Mouse (Mus musculus): ENCODE results near the gene Sh3bp5.
"Not testable (repeated sequence)": the region's sequence is repeated elsewhere in the genome, so short reads cannot be mapped to it uniquely, and the experiment has no call there.

The Sh3bp5 gene

DNA sequence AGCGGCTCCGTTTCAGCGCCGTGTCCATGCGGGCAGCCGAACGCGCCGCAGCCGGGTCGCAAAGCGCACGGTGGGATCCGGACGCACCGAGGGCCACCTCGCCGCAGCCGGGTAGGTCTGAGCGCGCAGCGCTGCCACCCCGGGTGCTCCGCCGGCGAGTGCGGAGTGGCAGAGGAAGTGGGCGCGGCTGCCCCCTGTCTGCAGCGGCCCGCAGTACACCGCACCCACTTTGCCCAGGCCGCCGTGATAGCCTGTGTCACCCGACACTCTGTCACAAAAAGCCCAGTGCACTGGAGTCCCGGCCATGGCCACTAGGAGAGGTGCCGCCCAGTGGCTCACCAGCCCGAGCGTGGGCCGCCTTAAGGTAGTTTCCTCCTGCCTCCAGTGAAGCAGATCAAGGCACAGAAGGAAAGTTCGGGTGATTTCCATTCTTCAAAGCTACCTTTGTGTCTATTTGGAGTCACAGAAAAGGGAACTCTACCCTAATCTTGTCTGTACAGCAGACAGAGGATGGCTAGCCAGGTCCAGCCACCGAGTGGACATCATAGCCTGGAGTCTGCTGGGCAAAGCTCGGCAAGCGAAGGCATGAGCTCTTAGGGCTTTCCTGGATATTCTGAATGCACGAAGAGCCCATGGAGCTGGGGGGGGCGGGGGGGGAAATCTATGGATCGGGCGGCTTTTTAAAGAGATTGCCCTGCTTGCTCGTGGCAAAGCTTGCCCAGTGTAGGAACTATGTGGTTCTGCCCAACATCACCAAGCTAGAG is at the start of gene Sh3bp5:
Gene Sh3bp5 (minus strand): TSS at position 149 of the 764 bp plus-strand sequence.
- in situ Hi-C loops (cut with MboI; ENCODE audit: low sequenced_read_pairs): no loop called here

DNA sequence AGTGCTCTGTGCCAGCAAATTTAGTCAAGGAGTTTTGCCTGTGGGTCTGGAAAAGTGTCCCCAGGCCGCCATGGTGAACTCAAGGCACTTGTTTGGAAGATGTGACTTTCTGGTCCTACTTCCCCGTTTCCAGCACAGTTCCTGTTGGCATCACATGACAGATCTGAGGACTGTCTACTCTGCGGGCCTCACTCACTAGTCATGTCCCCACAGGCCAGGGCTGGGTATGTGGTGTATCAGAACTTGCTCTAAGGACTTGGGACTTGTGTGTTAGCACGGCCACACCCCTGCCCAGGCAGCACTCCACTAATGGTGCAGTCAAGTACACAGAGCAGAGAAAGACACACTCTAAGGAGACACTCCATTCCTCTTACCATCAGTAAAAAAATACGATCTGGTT is 46.5 kb upstream of the Sh3bp5 start:
- in situ Hi-C loops (cut with MboI; ENCODE audit: low sequenced_read_pairs): loop anchor here (10.0 kb wide), 1 partner anchor 62 kb away; no protein-coding TSS in a partner anchor

DNA sequence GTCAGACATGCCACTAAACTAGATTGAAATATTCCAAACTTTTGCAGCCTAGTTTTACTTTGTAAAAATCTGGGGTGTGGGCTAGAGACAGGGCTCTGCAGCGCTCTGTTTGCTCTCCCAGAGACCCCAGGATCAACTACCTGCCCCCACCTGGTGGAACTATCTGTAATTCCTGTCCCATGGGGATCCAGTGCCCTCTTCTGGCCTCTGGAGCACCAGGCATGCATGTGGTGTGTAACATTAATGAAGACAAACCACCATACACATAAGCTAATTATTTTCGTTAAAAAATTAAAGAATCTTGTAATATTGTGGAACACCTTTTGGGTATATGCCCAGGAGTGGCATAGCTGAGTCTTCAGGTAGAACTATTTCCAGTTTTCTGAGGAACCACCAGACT is 37.4 kb upstream of the Sh3bp5 start:
- in situ Hi-C loops (cut with MboI; ENCODE audit: low sequenced_read_pairs): no loop called here

GRCm38 (mm10) chr14:31472451-31473061 is 36.7 kb upstream of the Sh3bp5 start:
- in situ Hi-C loops (cut with MboI; ENCODE audit: low sequenced_read_pairs): no loop called here

- in situ Hi-C loops (cut with MboI; ENCODE audit: low sequenced_read_pairs): loop anchor here (5.0 kb wide), 1 partner anchor 82 kb away; no protein-coding TSS in a partner anchor
Observed at GRCm38 (mm10) chr14:31469711-31470110, 33.8 kb upstream of the Sh3bp5 start.

DNA sequence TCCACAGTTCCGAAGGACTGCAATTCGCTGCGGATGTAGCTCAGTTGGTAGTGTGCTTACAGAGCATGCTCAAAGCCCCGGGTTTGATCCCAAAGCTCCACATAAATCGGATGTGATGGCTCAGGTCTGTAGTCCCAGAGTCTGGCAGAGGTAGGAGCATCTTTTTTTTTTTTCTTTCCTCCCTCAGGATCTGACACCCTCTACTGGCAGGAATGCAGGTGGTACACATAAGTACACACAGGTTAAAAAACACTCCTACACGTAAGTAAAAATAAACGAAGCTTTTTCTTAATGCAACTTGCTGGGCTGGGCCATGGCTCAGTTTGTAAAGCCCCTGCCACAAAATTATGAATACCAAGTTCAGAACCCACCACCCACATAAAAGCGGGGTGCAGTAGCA is 28.3 kb upstream of the Sh3bp5 start:
- in situ Hi-C loops (cut with MboI; ENCODE audit: low sequenced_read_pairs): no loop called here

- in situ Hi-C loops (cut with MboI; ENCODE audit: low sequenced_read_pairs): no loop called here
Observed at GRCm38 (mm10) chr14:31462886-31463285, 27.0 kb upstream of the Sh3bp5 start.

GRCm38 (mm10) chr14:31462226-31462625 is 26.3 kb upstream of the Sh3bp5 start:
- in situ Hi-C loops (cut with MboI; ENCODE audit: low sequenced_read_pairs): not testable (repeated sequence)

DNA sequence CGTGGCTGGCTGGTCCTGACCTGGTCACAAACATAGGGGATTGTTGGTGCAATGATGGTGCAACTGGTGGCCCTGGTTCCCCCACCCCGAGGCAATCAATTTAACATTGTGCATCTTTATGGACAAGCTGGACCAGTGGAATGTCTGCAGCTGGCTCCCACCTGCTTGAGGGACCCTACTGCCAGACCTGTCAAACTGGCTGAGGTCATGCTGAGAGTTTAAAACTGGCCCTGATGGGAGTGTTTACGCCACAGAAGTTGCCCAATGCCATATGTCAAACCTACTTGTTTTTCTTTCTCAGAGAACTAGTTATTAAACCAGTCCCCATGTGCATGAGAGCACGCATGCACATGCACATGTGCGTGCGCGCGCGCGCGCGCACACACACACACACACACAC is 22.1 kb upstream of the Sh3bp5 start:
- in situ Hi-C loops (cut with MboI; ENCODE audit: low sequenced_read_pairs): no loop called here

DNA sequence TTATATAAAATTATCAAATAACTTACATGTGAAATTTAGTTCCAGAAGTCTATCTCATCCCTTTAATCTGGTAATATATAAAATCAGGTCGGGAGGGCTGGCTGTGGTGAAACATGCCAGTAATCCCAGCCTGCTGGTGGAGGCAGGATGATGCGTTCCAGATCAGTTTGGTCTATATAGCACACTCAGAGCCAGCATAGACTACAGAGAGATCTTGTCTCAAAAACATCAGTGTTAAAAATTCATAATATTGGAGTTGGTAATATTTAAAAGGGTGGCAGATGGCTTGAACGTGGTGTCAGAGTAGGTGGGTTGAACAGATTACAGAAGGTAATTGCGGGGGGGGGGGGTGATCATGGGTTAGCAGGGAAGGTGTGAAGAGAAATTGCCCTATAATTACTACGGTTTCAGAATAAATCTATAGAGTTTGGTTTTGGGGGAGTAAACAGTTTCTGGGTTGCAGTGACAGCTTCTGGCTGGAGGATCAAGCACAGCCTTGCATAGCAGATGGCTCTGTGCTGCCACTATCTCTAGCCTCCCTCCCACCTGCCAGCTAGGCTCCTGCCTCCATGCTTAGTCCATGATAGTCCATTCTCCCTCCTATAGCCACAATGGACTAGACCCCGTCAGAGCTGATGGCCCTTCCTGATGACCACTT is 20.3 kb upstream of the Sh3bp5 start:
- in situ Hi-C loops (cut with MboI; ENCODE audit: low sequenced_read_pairs): no loop called here

DNA sequence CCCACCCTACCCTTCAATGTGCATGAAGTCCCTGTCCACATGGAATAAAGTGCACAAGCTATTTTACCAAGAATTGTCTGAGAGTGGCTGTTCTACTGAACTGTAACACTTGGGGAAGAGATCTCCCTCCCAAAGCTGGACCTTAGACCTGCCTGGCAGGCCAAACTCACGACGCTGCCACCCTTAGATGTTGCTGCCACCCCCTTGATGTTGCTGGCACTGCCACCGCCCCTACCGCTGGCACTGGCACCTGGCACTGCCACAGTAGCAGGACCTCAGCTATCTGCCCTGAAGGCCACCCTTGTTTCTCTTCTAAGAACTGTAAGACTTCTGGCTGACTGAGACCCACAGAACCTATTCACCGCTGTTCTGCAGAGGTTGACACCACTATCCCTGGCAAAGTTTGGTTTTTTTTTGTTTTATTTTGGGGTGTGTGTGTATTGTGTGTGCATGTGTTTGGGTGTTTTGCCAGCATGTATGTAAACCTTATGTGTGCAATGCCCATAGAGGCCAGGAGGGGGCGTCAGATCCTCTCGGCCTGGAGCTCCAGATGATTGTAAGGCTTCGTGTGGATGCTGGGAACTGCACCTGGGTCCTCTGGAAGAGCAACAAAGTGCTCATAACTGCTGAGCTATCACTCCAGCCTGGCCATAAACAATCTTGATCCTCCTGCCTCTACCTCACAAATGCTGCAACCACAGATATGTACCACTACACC is 19.1 kb upstream of the Sh3bp5 start:
- in situ Hi-C loops (cut with MboI; ENCODE audit: low sequenced_read_pairs): no loop called here

DNA sequence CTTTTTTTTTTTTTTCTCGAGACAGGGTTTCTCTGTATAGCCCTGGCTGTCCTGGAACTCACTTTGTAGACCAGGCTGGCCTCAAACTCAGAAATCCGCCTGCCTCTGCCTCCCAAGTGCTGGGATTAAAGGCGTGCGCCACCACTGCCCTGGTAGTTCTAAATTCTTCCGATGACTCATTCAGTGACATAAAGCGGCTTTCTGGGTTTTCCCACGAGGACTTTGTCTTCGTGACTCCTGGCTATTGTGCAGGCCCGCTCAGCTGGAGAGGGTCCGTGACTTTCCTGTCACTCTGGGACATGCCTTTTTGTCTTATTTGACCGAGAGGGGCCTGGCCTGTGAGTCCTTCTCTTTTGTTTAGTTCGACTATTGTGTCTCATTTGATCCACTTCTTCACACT is 18.1 kb upstream of the Sh3bp5 start:
- in situ Hi-C loops (cut with MboI; ENCODE audit: low sequenced_read_pairs): not testable (repeated sequence)

- in situ Hi-C loops (cut with MboI; ENCODE audit: low sequenced_read_pairs): no loop called here
Observed at GRCm38 (mm10) chr14:31448994-31449393, 13.1 kb upstream of the Sh3bp5 start.

DNA sequence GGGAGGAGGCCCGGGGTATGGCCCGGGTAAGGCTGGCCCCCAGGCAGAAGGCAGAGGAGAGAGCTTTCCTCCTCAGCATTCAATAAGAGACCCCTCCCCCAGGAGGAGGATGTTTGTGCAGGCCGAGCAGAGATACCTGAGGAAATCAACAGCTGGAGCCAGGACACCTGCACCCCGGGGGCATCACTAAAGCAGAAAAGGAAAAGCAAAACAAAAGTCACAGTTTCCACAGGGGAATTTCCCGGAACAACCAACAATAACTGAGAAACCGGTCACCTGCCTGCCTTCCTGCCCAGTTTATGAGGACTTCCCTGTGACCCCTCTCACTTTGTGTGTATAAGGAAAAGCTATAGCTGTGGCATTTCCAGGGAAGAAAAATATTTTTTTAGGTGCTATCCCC is 7.7 kb upstream of the Sh3bp5 start:
- in situ Hi-C loops (cut with MboI; ENCODE audit: low sequenced_read_pairs): no loop called here

DNA sequence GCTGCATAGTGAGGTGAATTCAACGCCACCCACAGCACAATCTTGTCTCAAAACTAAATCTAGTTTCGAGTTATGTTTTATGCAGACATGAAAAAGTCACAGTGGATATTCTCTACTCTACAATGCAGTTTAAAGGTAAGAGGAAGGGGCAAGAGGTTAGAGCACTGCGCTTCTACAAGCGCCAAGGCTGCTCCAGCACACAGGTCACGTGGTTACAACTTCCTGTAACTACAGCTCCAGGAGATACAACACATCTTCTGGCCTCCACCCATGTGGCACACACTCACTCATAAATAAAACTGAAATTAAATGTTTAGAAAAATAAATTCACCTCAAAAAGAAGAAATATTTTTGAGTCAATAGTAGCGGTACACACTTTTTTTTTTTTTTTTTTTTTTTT is 4.8 kb upstream of the Sh3bp5 start:
- in situ Hi-C loops (cut with MboI; ENCODE audit: low sequenced_read_pairs): no loop called here

- in situ Hi-C loops (cut with MboI; ENCODE audit: low sequenced_read_pairs): no loop called here
Observed at GRCm38 (mm10) chr14:31440230-31440629, 4.4 kb upstream of the Sh3bp5 start.

GRCm38 (mm10) chr14:31439279-31439678 is 3.4 kb upstream of the Sh3bp5 start:
- in situ Hi-C loops (cut with MboI; ENCODE audit: low sequenced_read_pairs): no loop called here

DNA sequence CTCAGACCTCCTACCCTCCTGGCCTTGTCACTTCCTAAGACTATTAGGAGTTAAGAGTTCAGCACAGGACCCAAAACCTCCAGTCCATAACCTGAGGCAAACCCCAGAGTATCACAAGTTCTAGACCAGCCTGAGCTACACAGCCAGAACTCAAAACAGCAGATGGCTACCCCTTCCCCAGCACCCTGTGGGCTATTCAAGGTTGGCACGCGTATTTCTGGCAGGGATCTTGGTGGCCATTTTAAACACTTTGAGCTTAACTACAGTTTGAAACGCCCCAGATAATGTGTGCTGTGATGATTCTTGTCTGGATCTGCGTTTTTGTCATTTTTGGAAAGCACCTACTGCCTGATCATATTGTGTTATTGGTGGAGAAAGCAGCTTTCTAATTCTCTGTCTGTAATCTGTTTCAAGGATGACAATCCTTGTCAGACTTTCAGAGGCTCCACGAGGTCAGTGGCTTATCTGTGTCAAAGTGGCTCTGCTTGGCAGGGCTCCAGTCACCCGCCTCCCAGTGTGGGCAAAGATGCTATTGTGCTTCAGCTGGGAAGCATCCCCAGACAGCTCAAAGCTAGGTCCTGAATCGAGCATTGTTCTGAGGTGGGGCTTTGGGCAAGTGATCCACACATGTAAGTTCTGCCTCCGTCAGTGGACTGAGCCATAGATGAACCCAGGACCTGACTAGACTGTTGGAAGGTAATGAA is 2.1 kb upstream of the Sh3bp5 start:
- in situ Hi-C loops (cut with MboI; ENCODE audit: low sequenced_read_pairs): no loop called here

DNA sequence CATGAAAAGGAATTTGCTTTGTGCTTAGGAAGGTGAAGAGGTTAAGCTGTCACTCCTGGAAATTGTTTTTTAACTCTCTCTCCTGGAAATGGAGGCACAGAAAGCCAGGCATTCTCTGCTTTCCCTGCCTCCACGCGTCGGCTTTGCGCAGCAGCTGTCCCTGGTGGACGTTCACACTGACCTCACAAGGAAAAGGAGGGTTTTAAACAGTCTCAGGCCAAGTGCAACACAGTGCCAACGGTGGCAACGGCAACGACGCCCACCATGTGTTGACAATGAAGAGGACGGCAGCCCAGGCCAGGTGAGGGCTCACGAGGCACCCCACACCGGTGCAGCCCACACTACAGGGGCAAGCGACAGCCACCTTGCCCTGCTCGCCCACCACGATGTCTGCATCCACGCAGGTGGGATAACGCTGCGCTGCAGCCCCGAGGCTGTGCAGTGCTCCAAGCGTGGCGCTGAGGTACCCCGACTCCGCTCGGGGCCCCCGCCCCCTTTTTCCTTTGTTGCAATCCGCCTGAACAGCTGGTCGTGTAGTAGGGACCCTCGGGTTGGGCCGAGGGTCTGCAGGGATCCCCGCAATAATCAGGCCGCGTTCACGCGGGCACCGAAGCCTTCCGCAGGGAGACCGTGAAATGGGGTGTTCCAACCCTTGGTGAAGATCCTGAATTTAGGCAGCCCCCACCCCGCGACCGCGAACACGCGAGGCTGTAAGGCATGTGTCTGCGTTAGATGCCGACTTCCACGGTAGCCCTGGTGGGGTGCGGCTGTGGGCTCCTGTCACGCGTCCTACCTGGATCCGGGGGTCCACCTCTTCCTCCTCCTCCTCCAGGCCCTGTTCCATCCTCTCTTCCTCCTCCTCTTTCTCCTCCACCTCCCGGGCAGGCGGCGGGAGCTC is 611 bp downstream of the Sh3bp5 start:
- in situ Hi-C loops (cut with MboI; ENCODE audit: low sequenced_read_pairs): no loop called here

GRCm38 (mm10) chr14:31434426-31434825 is 1.5 kb downstream of the Sh3bp5 start:
- in situ Hi-C loops (cut with MboI; ENCODE audit: low sequenced_read_pairs): no loop called here
